Mouse (Mus musculus): ENCODE data around the gene Snip1. TPM values are rescaled to one million over a fixed set of nuclear protein-coding genes. Genes with fewer than 3 reads are reported as not detected.

The Snip1 gene
- polyA plus RNA-seq, 2 experiments: 8.5 to 13.5 TPM

DNA sequence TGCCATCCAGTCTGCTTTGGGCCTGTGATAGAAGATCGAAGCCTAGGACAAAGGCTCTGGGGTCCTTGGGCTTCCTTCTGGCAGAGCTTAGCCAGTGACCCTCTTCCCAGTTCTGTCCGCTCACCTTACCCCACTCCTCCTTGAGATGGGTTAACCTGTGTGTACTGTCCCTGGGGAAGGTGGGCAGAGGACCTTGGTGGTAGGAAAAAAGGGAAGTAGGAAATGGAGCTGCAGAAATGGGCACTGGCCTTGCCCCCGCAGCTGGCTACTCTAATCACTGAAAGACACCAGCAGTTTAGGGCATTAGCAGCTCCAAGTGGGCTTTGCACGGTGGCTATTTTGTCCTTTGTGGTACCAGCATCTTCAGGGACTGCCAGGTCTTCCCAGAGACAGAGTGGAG lies 48.6 kb downstream of the Snip1 start:
- ATAC-seq (ENCODE audit: insufficient read depth) (no peak), DNase-seq (ENCODE audit: low read depth in 3 of 3, low spot score in 3 of 3) (no peak)
- Histone ChIP-seq H3K4me3 (ENCODE audit: insufficient read depth in 1 of 2, low read depth in 2 of 2, low read length in 2 of 2) (no peak overlapping the region), H3K27me3 (ENCODE audit: control insufficient read depth, insufficient read depth, low read length) (no peaks in the 10 kb centered on the region), H3K27ac (no peak overlapping the region), H3K4me1 (replicated peaks; ENCODE audit: control insufficient read depth in 2 of 2, insufficient read depth in 2 of 2, low read length in 1 of 2) (peaks cover 0 to 14% of the 10 kb centered on the region in 2 experiments; a peak in 1 of 4 replicates), H3K9me3 (ENCODE audit: control insufficient read depth, low read length) (no peaks in the 10 kb centered on the region), H3K4me2 (ENCODE audit: low read depth) (no peak overlapping the region), H3K9ac (replicated peaks) (no peak overlapping the region), H3K36me3 (replicated peaks; ENCODE audit: control insufficient read depth, insufficient read depth, low read depth) (no peaks in the 10 kb centered on the region; the same call in 1 of the 2 replicates)
- 62% methylated on average over 4 of the region's 4 CpGs for WGBS (ENCODE audit: insufficient replicate concordance)
- TF ChIP-seq CTCF (IDR thresholded peaks at IDR 0.05; ENCODE audit: low read depth) (no peak), EP300 (IDR thresholded peaks at IDR 0.05; ENCODE audit: low read depth) (no peak)

DNA sequence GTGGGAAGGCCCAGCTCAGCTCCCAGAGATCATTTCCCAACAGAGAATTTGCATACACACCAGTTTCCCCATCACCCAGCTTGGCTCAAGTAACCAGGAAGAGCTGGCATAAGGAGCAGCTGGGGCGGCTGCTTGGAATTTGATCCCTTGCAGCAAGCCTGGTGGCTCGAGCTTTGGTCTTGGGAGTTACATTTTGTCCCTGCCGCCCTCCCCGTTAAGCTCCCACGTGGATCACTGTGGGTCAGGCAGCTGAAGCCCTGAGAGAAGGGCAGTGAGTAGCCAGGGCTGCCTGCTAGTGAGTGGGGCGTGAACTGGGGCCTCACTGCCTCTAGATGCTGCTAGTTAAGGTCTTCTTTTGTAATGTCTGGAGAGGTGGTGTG lies 49.2 kb downstream of the Snip1 start:
- Histone ChIP-seq H3K4me1 (replicated peaks; ENCODE audit: control insufficient read depth in 2 of 2, insufficient read depth in 2 of 2, low read length in 1 of 2) (peaks cover 0 to 14% of the 10 kb centered on the region in 2 experiments; a peak in 1 of 4 replicates), H3K9ac (replicated peaks) (no peak overlapping the region), H3K4me3 (ENCODE audit: insufficient read depth in 1 of 2, low read depth in 2 of 2, low read length in 2 of 2) (no peak overlapping the region), H3K4me2 (ENCODE audit: low read depth) (no peak overlapping the region), H3K27ac (no peak overlapping the region), H3K9me3 (ENCODE audit: control insufficient read depth, low read length) (no peaks in the 10 kb centered on the region), H3K36me3 (replicated peaks; ENCODE audit: control insufficient read depth, insufficient read depth, low read depth) (no peaks in the 10 kb centered on the region), H3K27me3 (ENCODE audit: control insufficient read depth, insufficient read depth, low read length) (no peaks in the 10 kb centered on the region)
- DNase-seq (ENCODE audit: low read depth in 3 of 3, low spot score in 3 of 3): no peak
- ATAC-seq (ENCODE audit: insufficient read depth): no peak
- no peak for TF ChIP-seq EP300 (IDR thresholded peaks at IDR 0.05; ENCODE audit: low read depth)
- TF ChIP-seq CTCF (IDR thresholded peaks at IDR 0.05; ENCODE audit: low read depth): no peak
- WGBS (ENCODE audit: insufficient replicate concordance): 61% methylated on average over 6 of the region's 6 CpGs

DNA sequence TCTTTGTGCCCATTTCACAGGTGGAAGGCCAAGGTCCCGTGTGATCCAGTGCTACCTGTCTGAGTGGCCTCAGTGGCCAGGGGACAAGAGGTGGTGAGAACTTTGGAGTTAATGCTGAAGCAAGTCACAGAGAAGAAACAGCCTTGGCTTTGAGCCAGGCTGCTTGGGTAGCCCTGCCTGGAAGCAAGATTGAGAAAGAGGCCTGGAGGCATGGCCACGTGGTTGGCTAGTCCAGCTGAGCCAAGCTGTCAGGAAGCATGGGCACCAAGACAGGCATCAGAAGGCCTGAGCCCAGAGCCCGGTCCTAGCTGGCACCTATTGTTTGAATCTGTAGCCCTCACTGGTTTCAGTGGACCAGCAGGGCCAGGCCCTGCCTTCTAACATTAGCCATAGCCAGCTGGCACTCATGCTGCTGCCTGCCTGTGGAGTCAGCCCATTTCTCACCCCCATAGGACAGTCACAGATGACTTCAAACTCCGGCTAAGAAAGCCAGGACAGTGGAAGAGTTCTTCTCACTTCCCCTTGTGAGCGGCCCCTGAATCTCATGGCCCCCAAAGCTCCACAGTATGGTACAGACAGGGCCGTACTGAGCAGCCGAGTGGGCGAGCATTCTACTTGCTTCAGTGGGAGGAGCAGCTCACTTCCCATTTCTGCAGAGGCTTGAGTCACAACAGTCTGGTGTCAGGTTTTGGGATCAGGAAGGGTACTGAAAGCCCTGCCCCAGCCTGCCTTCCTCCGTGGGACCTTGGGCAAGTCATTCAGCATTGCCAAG lies 49.8 kb downstream of the Snip1 start:
- Histone ChIP-seq H3K27ac (no peak overlapping the region), H3K27me3 (ENCODE audit: control insufficient read depth, insufficient read depth, low read length) (no peaks in the 10 kb centered on the region), H3K36me3 (replicated peaks; ENCODE audit: control insufficient read depth, insufficient read depth, low read depth) (no peaks in the 10 kb centered on the region), H3K4me3 (ENCODE audit: insufficient read depth in 1 of 2, low read depth in 2 of 2, low read length in 2 of 2) (no peak overlapping the region), H3K9ac (replicated peaks) (no peak overlapping the region), H3K9me3 (ENCODE audit: control insufficient read depth, low read length) (no peaks in the 10 kb centered on the region), H3K4me2 (ENCODE audit: low read depth) (no peak overlapping the region), H3K4me1 (replicated peaks; ENCODE audit: control insufficient read depth in 2 of 2, insufficient read depth in 2 of 2, low read length in 1 of 2) (peaks cover 0 to 14% of the 10 kb centered on the region in 2 experiments; a peak in 1 of 4 replicates)
- ATAC-seq (ENCODE audit: insufficient read depth): no peak
- DNase-seq (ENCODE audit: low read depth in 3 of 3, low spot score in 3 of 3): no peak
- WGBS (ENCODE audit: insufficient replicate concordance): 35% methylated on average over 9 of the region's 9 CpGs
- no peak for TF ChIP-seq EP300 (IDR thresholded peaks at IDR 0.05; ENCODE audit: low read depth)
- no peak for TF ChIP-seq CTCF (IDR thresholded peaks at IDR 0.05; ENCODE audit: low read depth)

DNA sequence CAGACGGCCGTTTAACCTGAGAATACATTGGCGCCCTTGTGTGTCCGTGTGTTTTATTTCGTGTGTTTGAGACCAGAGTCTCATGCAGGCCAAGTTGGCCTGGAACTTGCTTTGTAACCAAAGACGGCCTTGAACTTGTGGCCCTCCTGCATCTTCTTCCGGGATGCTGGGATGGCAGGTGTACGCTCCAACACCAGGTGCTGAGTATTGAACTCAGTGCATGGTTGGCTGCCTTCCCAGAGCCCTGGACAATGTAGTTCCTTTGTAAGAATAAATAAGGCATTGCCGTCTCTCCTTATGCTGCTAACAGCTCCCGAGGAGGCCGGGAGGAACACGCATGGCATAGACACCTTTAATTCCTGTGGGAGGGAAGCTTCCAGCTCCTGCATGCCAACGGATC lies 50.5 kb downstream of the Snip1 start:
- no peak overlapping the region for H3K4me3 ChIP-seq (ENCODE audit: insufficient read depth in 1 of 2, low read depth in 2 of 2, low read length in 2 of 2)
- TF ChIP-seq CTCF (IDR thresholded peaks at IDR 0.05; ENCODE audit: low read depth): no peak
- H3K27me3 ChIP-seq (ENCODE audit: control insufficient read depth, insufficient read depth, low read length): no peaks in the 10 kb centered on the region
- H3K9ac ChIP-seq (replicated peaks): no peak overlapping the region
- H3K36me3 ChIP-seq (replicated peaks; ENCODE audit: control insufficient read depth, insufficient read depth, low read depth): no peaks in the 10 kb centered on the region
- DNase-seq (ENCODE audit: low read depth in 3 of 3, low spot score in 3 of 3) (no peak), ATAC-seq (ENCODE audit: insufficient read depth) (no peak)
- H3K4me2 ChIP-seq (ENCODE audit: low read depth): no peak overlapping the region
- peaks cover 0 to 14% of the 10 kb centered on the region in 2 experiments; a peak in 1 of 4 replicates for H3K4me1 ChIP-seq (replicated peaks; ENCODE audit: control insufficient read depth in 2 of 2, insufficient read depth in 2 of 2, low read length in 1 of 2)
- no peak overlapping the region for H3K27ac ChIP-seq
- WGBS (ENCODE audit: insufficient replicate concordance): 63% methylated on average over 13 of the region's 13 CpGs
- H3K9me3 ChIP-seq (ENCODE audit: control insufficient read depth, low read length): no peaks in the 10 kb centered on the region

DNA sequence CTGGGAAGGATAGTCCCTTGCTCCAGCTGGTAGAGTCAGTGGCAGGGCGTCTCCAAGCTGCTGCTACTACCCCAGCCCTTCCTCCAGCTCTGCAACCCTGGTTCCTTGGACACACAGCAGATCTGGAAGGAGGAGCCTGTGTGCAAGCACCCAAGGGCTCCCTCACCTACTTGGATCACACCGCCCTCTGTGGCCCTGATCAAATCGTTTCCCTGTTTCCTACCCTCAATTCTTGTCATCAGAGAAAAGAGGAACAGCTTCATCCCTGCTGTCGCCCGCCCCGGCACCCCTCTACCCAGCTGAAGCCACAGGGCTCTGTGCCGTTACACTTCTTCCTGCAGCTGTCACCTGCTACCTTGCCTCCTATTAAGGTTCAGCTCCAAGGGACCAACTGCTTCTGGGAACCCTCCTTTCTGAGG lies 51.4 kb downstream of the Snip1 start:
- Histone ChIP-seq H3K4me2 (ENCODE audit: low read depth) (no peak overlapping the region), H3K9ac (replicated peaks) (no peak overlapping the region), H3K9me3 (ENCODE audit: control insufficient read depth, low read length) (no peaks in the 10 kb centered on the region), H3K36me3 (replicated peaks; ENCODE audit: control insufficient read depth, insufficient read depth, low read depth) (no peaks in the 10 kb centered on the region), H3K4me3 (ENCODE audit: insufficient read depth in 1 of 2, low read depth in 2 of 2, low read length in 2 of 2) (no peak overlapping the region), H3K27ac (no peak overlapping the region), H3K27me3 (ENCODE audit: control insufficient read depth, insufficient read depth, low read length) (no peaks in the 10 kb centered on the region), H3K4me1 (replicated peaks; ENCODE audit: control insufficient read depth in 2 of 2, insufficient read depth in 2 of 2, low read length in 1 of 2) (peaks cover 0 to 20% of the 10 kb centered on the region in 2 experiments; a peak in 2 of 4 replicates)
- ATAC-seq (ENCODE audit: insufficient read depth) (no peak), DNase-seq (ENCODE audit: low read depth in 3 of 3, low spot score in 3 of 3) (no peak)
- no peak for TF ChIP-seq EP300 (IDR thresholded peaks at IDR 0.05; ENCODE audit: low read depth)
- TF ChIP-seq CTCF (IDR thresholded peaks at IDR 0.05; ENCODE audit: low read depth): no peak
- 22% methylated on average over 7 of the region's 7 CpGs for WGBS (ENCODE audit: insufficient replicate concordance)

Measured in liver, embryonic 14.5 days (tissue).